Mouse (Mus musculus): ENCODE data around the gene Sec63. TPM values are rescaled to one million over a fixed set of nuclear protein-coding genes. Genes with fewer than 3 reads are reported as not detected.

Gene Sec63
- polyA plus RNA-seq, 1 experiment from 2014 or later: 24.1 TPM

GRCm38 (mm10) chr10:42840036-42840435, 78.7 kb downstream of the Sec63 start:
- Histone ChIP-seq H3K4me3 (replicated peaks; ENCODE audit: low read length) (no peak overlapping the region), H3K27ac (ENCODE audit: low read length) (no peak overlapping the region), H3K36me3 (ENCODE audit: control insufficient read depth, insufficient read depth) (peaks cover 8% of the 10 kb centered on the region; the same call in 1 of the 2 replicates), H3K4me1 (replicated peaks; ENCODE audit: control insufficient read depth, insufficient read depth, low read length) (0 out of 2 replicates have a peak, but pooled peaks cover 2% of the 10 kb centered on the region), H3K4me2 (ENCODE audit: low read length) (no peak overlapping the region), H3K9ac (replicated peaks; ENCODE audit: low read depth, low read length) (no peak overlapping the region), H3K27me3 (replicated peaks; ENCODE audit: control insufficient read depth, insufficient read depth, low read length) (no peaks in the 10 kb centered on the region), H3K9me3 (ENCODE audit: control insufficient read depth, low read length) (no peaks in the 10 kb centered on the region)
- no peak for ATAC-seq
- 95% methylated on average over 11 of the region's 11 CpGs for WGBS

GRCm38 (mm10) chr10:42841531-42842195, 80.4 kb downstream of the Sec63 start:
- ATAC-seq: no peak
- Histone ChIP-seq H3K4me2 (ENCODE audit: low read length) (no peak overlapping the region), H3K27ac (ENCODE audit: low read length) (no peak overlapping the region), H3K27me3 (replicated peaks; ENCODE audit: control insufficient read depth, insufficient read depth, low read length) (no peaks in the 10 kb centered on the region), H3K36me3 (ENCODE audit: control insufficient read depth, insufficient read depth) (peaks cover 8% of the 10 kb centered on the region; the same call in 1 of the 2 replicates), H3K4me3 (replicated peaks; ENCODE audit: low read length) (no peak overlapping the region), H3K4me1 (replicated peaks; ENCODE audit: control insufficient read depth, insufficient read depth, low read length) (no peaks in the 10 kb centered on the region), H3K9ac (replicated peaks; ENCODE audit: low read depth, low read length) (no peak overlapping the region), H3K9me3 (ENCODE audit: control insufficient read depth, low read length) (no peaks in the 10 kb centered on the region)
- 67% methylated on average over 16 of the region's 16 CpGs for WGBS

- Histone ChIP-seq H3K36me3 (ENCODE audit: control insufficient read depth, insufficient read depth) (peaks cover 5% of the 10 kb centered on the region; the same call in 1 of the 2 replicates), H3K4me3 (replicated peaks; ENCODE audit: low read length) (no peak overlapping the region), H3K9ac (replicated peaks; ENCODE audit: low read depth, low read length) (no peak overlapping the region), H3K4me1 (replicated peaks; ENCODE audit: control insufficient read depth, insufficient read depth, low read length) (no peaks in the 10 kb centered on the region), H3K9me3 (ENCODE audit: control insufficient read depth, low read length) (no peaks in the 10 kb centered on the region), H3K27ac (ENCODE audit: low read length) (no peak overlapping the region), H3K27me3 (replicated peaks; ENCODE audit: control insufficient read depth, insufficient read depth, low read length) (no peaks in the 10 kb centered on the region), H3K4me2 (ENCODE audit: low read length) (no peak overlapping the region)
- peak; percentile 67 for ATAC-seq
- 9% methylated on average over 9 of the region's 9 CpGs for WGBS
Measured at GRCm38 (mm10) chr10:42842358-42842757, 81.1 kb downstream of the Sec63 start.

GRCm38 (mm10) chr10:42843416-42843815, 82.1 kb downstream of the Sec63 start:
- 79% methylated on average over 1 of the region's 1 CpGs for WGBS
- Histone ChIP-seq H3K4me1 (replicated peaks; ENCODE audit: control insufficient read depth, insufficient read depth, low read length) (no peaks in the 10 kb centered on the region), H3K9ac (replicated peaks; ENCODE audit: low read depth, low read length) (no peak overlapping the region), H3K4me2 (ENCODE audit: low read length) (no peak overlapping the region), H3K9me3 (ENCODE audit: control insufficient read depth, low read length) (no peaks in the 10 kb centered on the region), H3K27me3 (replicated peaks; ENCODE audit: control insufficient read depth, insufficient read depth, low read length) (no peaks in the 10 kb centered on the region), H3K27ac (ENCODE audit: low read length) (no peak overlapping the region), H3K4me3 (replicated peaks; ENCODE audit: low read length) (no peak overlapping the region), H3K36me3 (ENCODE audit: control insufficient read depth, insufficient read depth) (no peaks in the 10 kb centered on the region)
- ATAC-seq: no peak

GRCm38 (mm10) chr10:42845480-42845879, 84.2 kb downstream of the Sec63 start:
- ATAC-seq: no peak
- WGBS: 67% methylated on average over 1 of the region's 1 CpGs
- no peak overlapping the region for H3K4me3 ChIP-seq (replicated peaks; ENCODE audit: low read length)

GRCm38 (mm10) chr10:42848179-42849080, 87.1 kb downstream of the Sec63 start:
- Histone ChIP-seq H3K9me3 (ENCODE audit: control insufficient read depth, low read length) (0 out of 2 replicates have a peak, but pooled peaks cover under 1% of the 10 kb centered on the region), H3K27ac (ENCODE audit: low read length) (no peak overlapping the region), H3K9ac (replicated peaks; ENCODE audit: low read depth, low read length) (no peak overlapping the region), H3K4me1 (replicated peaks; ENCODE audit: control insufficient read depth, insufficient read depth, low read length) (no peaks in the 10 kb centered on the region), H3K27me3 (replicated peaks; ENCODE audit: control insufficient read depth, insufficient read depth, low read length) (no peaks in the 10 kb centered on the region), H3K4me3 (replicated peaks; ENCODE audit: low read length) (no peak overlapping the region), H3K36me3 (ENCODE audit: control insufficient read depth, insufficient read depth) (no peaks in the 10 kb centered on the region), H3K4me2 (ENCODE audit: low read length) (no peak overlapping the region)
- WGBS: 92% methylated on average over 13 of the region's 13 CpGs
- 0 out of 2 replicates have a peak, but pooled peaks have one; percentile 23 for ATAC-seq

More at GRCm38 (mm10) chr10:42845480-42845879, 84.2 kb downstream of the Sec63 start:
- no peaks in the 10 kb centered on the region for H3K4me1 ChIP-seq (replicated peaks; ENCODE audit: control insufficient read depth, insufficient read depth, low read length)
- H3K36me3 ChIP-seq (ENCODE audit: control insufficient read depth, insufficient read depth): no peaks in the 10 kb centered on the region
- H3K9me3 ChIP-seq (ENCODE audit: control insufficient read depth, low read length): no peaks in the 10 kb centered on the region
- no peak overlapping the region for H3K9ac ChIP-seq (replicated peaks; ENCODE audit: low read depth, low read length)
- no peak overlapping the region for H3K4me2 ChIP-seq (ENCODE audit: low read length)
- H3K27me3 ChIP-seq (replicated peaks; ENCODE audit: control insufficient read depth, insufficient read depth, low read length): no peaks in the 10 kb centered on the region
- no peak overlapping the region for H3K27ac ChIP-seq (ENCODE audit: low read length)

- H3K9ac ChIP-seq (replicated peaks; ENCODE audit: low read depth, low read length): no peak overlapping the region
- ATAC-seq: no peak
- no peak overlapping the region for H3K4me2 ChIP-seq (ENCODE audit: low read length)
- no peak overlapping the region for H3K27ac ChIP-seq (ENCODE audit: low read length)
- no peaks in the 10 kb centered on the region for H3K36me3 ChIP-seq (ENCODE audit: control insufficient read depth, insufficient read depth)
- H3K4me1 ChIP-seq (replicated peaks; ENCODE audit: control insufficient read depth, insufficient read depth, low read length): no peaks in the 10 kb centered on the region
- H3K27me3 ChIP-seq (replicated peaks; ENCODE audit: control insufficient read depth, insufficient read depth, low read length): no peaks in the 10 kb centered on the region
- 0 out of 2 replicates have a peak, but pooled peaks cover 4% of the 10 kb centered on the region for H3K9me3 ChIP-seq (ENCODE audit: control insufficient read depth, low read length)
- H3K4me3 ChIP-seq (replicated peaks; ENCODE audit: low read length): no peak overlapping the region
- WGBS: 95% methylated on average over 7 of the region's 7 CpGs
Measured at GRCm38 (mm10) chr10:42849081-42849400, 87.7 kb downstream of the Sec63 start.

- no peak for ATAC-seq
- Histone ChIP-seq H3K4me2 (ENCODE audit: low read length) (no peak overlapping the region), H3K9ac (replicated peaks; ENCODE audit: low read depth, low read length) (no peak overlapping the region), H3K27ac (ENCODE audit: low read length) (no peak overlapping the region), H3K36me3 (ENCODE audit: control insufficient read depth, insufficient read depth) (no peaks in the 10 kb centered on the region), H3K27me3 (replicated peaks; ENCODE audit: control insufficient read depth, insufficient read depth, low read length) (0 out of 2 replicates have a peak, but pooled peaks cover 2% of the 10 kb centered on the region), H3K9me3 (ENCODE audit: control insufficient read depth, low read length) (0 out of 2 replicates have a peak, but pooled peaks cover 4% of the 10 kb centered on the region), H3K4me3 (replicated peaks; ENCODE audit: low read length) (no peak overlapping the region), H3K4me1 (replicated peaks; ENCODE audit: control insufficient read depth, insufficient read depth, low read length) (peaks cover 10% of the 10 kb centered on the region)
- WGBS: 37% methylated on average over 4 of the region's 4 CpGs
Measured at GRCm38 (mm10) chr10:42854838-42855237, 93.5 kb downstream of the Sec63 start.

- WGBS: 24% methylated on average over 5 of the region's 5 CpGs
- Histone ChIP-seq H3K27me3 (replicated peaks; ENCODE audit: control insufficient read depth, insufficient read depth, low read length) (0 out of 2 replicates have a peak, but pooled peaks cover 2% of the 10 kb centered on the region), H3K4me1 (replicated peaks; ENCODE audit: control insufficient read depth, insufficient read depth, low read length) (peaks cover 14% of the 10 kb centered on the region), H3K9ac (replicated peaks; ENCODE audit: low read depth, low read length) (no peak overlapping the region), H3K36me3 (ENCODE audit: control insufficient read depth, insufficient read depth) (no peaks in the 10 kb centered on the region), H3K27ac (ENCODE audit: low read length) (no peak overlapping the region), H3K9me3 (ENCODE audit: control insufficient read depth, low read length) (0 out of 2 replicates have a peak, but pooled peaks cover 4% of the 10 kb centered on the region), H3K4me3 (replicated peaks; ENCODE audit: low read length) (no peak overlapping the region), H3K4me2 (ENCODE audit: low read length) (no peak overlapping the region)
- ATAC-seq: no peak
Measured at GRCm38 (mm10) chr10:42855250-42855649, 94.0 kb downstream of the Sec63 start.
